Mouse (Mus musculus) spleen, adult 18-20 months (tissue): ENCODE data around the gene Gm8020.
"Not testable (repeated sequence)": the region's sequence is repeated elsewhere in the genome, so short reads cannot be mapped to it uniquely, and the experiment has no call there.

Experiments
- DNase-seq, 2 experiments: peaks; one replicate each; pipeline ENCODE4 v3.0.0; 2022; ENCODE audit warnings: mixed read lengths in 2 of 2

Gene Gm8020

GRCm38 (mm10) chr14:42502249-42502648, at the start of gene Gm8020:
Gene Gm8020, minus strand, starts transcription at chr14:42502349.
- DNase-seq, result not testable (repeated sequence)

- DNase-seq, result not testable (repeated sequence)
These were observed 41.1 kb upstream of the Gm8020 start for GRCm38 (mm10) chr14:42543170-42543701.

GRCm38 (mm10) chr14:42542316-42543169, 40.4 kb upstream of the Gm8020 start:
- DNase-seq, result not testable (repeated sequence)

GRCm38 (mm10) chr14:42524182-42524581, 22.0 kb upstream of the Gm8020 start, which contains the start of gene Gm8024:
Gene Gm8024, minus strand, starts transcription at chr14:42524282.
- not testable (repeated sequence) for DNase-seq

- DNase-seq, result not testable (repeated sequence)
These were observed 38.6 kb downstream of the Gm8020 start, which contains the start of gene Gm8011 for GRCm38 (mm10) chr14:42463581-42463980. Gene Gm8011, plus strand, starts transcription at chr14:42463881.
